Mouse (Mus musculus): ENCODE results near the gene Adck2. TPM values are rescaled to one million over a fixed set of nuclear protein-coding genes. Genes with fewer than 3 reads are reported as not detected.

Adck2 gene
- polyA plus RNA-seq, 1 experiment from 2014 or later = 41.8 TPM

DNA sequence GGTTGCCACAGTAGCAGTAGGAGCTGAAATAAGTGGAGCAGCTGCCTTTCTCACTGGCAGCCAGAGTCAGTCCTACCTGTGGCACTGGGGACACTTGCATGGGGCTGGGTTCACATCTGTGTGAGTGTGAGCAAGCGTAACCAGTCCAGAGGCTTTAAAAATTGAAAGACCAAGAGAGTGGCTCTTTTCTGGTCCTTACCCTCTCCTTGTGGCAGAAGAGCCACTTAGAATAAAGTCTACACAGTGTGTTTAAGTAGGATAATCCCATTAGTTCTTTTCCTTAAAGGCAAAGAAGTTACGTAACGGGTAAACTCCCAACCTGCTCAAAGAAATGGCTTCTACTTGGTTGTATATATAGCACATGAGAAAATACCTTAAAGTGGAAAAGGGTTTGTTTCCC lies 27.2 kb downstream of the Adck2 start:
- no peaks in the 10 kb centered on the region for H3K4me1 ChIP-seq (replicated peaks)
- H3K4me3 ChIP-seq (replicated peaks) = no peak overlapping the region
- peaks cover 48% of the 10 kb centered on the region for H3K36me3 ChIP-seq
- H3K9ac ChIP-seq (replicated peaks) = no peak overlapping the region
- H3K27ac ChIP-seq = no peak overlapping the region
- no peak for ATAC-seq
- 88% methylated on average over 3 of the region's 3 CpGs for WGBS
- H3K27me3 ChIP-seq = no peaks in the 10 kb centered on the region
- H3K4me2 ChIP-seq (replicated peaks) = no peak overlapping the region
- no peaks in the 10 kb centered on the region for H3K9me3 ChIP-seq

DNA sequence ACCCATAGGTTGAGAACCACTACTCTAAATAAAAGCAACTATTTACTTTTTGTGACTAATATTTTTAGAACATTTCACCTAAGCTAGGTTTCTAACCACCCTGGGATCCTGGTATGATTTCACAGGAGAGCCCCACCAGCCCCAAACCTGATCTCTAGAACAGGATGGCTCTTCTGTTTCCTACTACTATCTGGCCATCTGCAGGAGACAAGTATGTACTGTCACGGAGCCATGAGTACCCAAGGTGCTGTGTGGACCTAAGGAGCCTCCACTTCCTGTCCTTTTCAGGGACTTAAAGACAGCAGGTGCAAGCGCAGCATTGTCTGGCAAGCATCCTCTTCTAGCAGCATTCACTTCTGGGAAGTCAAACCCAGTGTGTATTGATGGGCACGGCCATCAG lies 28.2 kb downstream of the Adck2 start:
- Histone ChIP-seq H3K27me3 (no peaks in the 10 kb centered on the region), H3K9me3 (no peaks in the 10 kb centered on the region), H3K4me3 (replicated peaks) (no peak overlapping the region), H3K4me2 (replicated peaks) (no peak overlapping the region), H3K27ac (no peak overlapping the region), H3K36me3 (peaks cover 48% of the 10 kb centered on the region), H3K9ac (replicated peaks) (no peak overlapping the region), H3K4me1 (replicated peaks) (no peaks in the 10 kb centered on the region)
- WGBS = 92% methylated on average over 3 of the region's 3 CpGs
- ATAC-seq = no peak

DNA sequence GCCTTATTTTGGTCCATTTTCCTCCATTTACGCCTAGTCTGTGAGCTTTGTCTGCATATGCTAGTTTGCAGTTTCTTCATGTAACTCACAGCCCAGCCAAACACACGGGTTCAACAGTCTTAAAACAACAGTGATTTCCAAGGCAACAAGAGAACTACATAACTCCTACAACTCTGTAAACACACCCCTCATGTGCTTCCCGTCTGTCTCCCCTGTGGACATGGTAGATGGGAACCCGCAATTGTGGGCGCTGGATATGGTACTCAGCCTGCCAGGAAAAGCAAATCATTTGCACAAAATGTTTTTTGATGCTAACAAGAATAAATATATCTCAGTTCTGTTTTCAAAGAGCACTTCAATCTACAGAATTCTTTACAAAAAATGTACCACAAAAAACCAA lies 30.9 kb downstream of the Adck2 start:
- no peaks in the 10 kb centered on the region for H3K9me3 ChIP-seq
- H3K27ac ChIP-seq = no peak overlapping the region
- 87% methylated on average over 5 of the region's 5 CpGs for WGBS

DNA sequence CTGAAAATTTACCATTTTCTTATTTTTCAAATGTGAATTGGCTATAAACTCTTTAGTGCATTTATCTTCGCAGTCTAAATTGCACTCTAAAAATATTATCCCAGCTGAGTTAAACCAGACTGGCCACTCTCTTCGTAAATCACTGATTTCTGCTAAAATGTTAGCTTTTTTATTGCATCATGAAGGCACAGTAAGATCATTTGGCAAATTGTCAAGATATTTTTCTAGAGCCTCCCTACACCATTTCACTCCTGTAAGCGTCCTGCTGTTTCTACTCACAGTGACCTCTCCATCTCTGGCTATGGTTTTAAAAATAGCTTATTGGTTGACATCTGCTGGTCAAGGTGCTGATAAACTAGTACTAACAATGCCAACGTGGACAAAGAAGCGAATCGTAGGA lies 32.4 kb downstream of the Adck2 start:
- Histone ChIP-seq H3K9me3 (no peaks in the 10 kb centered on the region), H3K9ac (replicated peaks) (no peak overlapping the region), H3K27me3 (no peaks in the 10 kb centered on the region), H3K4me2 (replicated peaks) (no peak overlapping the region), H3K27ac (no peak overlapping the region), H3K4me1 (replicated peaks) (no peaks in the 10 kb centered on the region), H3K4me3 (replicated peaks) (no peak overlapping the region), H3K36me3 (peaks cover 23% of the 10 kb centered on the region)
- 95% methylated on average over 6 of the region's 6 CpGs for WGBS
- ATAC-seq = no peak

More for the DNA sequence above, 30.9 kb downstream of the Adck2 start:
- ATAC-seq = no peak
- Histone ChIP-seq H3K4me2 (replicated peaks) (no peak overlapping the region), H3K36me3 (peaks cover 33% of the 10 kb centered on the region), H3K27me3 (no peaks in the 10 kb centered on the region), H3K4me1 (replicated peaks) (no peaks in the 10 kb centered on the region), H3K4me3 (replicated peaks) (no peak overlapping the region), H3K9ac (replicated peaks) (no peak overlapping the region)

DNA sequence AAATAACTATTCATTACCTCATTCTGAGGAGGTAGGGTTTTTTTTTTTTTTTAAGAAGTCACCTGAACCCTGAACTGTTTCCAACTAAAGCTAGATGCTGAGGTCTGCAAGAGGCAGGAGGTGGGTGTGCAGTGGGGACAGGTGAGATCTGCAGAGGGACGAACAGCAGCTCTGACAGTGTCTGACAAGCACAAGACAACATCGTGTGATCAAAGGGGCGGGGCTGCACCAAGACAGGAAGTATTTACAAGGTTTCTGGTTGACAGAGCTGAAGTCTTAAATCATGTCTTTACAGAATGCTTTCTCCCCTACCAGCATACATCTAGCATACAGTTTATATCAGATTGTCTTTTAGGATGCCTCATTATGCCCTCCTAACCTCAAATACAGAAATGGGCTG lies 33.2 kb downstream of the Adck2 start:
- no peak for ATAC-seq
- peaks cover 24% of the 10 kb centered on the region for H3K36me3 ChIP-seq
- no peaks in the 10 kb centered on the region for H3K27me3 ChIP-seq
- no peak overlapping the region for H3K4me2 ChIP-seq (replicated peaks)
- no peak overlapping the region for H3K27ac ChIP-seq
- no peak overlapping the region for H3K4me3 ChIP-seq (replicated peaks)
- no peak overlapping the region for H3K9ac ChIP-seq (replicated peaks)
- 84% methylated on average over 3 of the region's 3 CpGs for WGBS
- no peaks in the 10 kb centered on the region for H3K4me1 ChIP-seq (replicated peaks)
- H3K9me3 ChIP-seq = no peaks in the 10 kb centered on the region

DNA sequence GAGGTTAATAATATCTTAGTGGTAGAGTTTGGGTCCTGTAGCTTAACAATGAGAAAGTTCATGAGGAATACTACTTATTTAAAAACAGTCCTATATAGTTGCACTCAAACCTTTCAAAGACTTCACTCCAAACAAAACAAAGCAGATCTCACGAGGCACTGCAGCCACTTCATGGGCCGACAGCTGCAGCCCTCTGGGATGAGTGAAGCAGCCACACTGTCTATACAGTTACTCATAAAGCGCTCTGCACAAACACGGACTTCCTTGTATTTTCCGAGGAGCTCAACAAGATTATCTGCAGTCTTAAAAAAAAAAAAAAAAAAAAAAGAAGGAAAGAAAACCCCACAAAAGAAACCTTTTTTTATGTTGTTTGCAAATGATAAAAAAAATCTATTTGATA lies 33.7 kb downstream of the Adck2 start:
- WGBS = 72% methylated on average over 5 of the region's 5 CpGs

DNA sequence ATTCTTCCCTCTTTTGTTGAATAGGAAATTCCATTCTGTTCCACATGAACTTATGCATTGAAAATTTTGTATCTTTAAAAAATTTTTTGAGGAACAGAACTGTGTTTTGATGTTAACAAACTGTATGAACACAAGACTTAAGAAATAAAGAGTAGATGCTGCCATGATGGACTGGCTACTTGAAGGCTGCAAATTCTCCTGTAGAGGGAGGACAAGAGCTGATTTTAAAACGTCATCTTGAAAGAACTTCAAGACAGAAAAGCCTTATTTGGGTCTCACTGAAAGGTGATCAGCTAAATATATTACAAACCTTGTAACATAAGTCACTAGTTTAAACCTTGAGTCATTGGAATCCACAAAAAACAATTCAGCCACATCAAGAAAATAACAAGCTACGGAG lies 36.5 kb downstream of the Adck2 start:
- Histone ChIP-seq H3K4me1 (replicated peaks) (no peaks in the 10 kb centered on the region), H3K4me3 (replicated peaks) (no peak overlapping the region), H3K27ac (no peak overlapping the region), H3K9ac (replicated peaks) (no peak overlapping the region), H3K4me2 (replicated peaks) (no peak overlapping the region), H3K9me3 (no peaks in the 10 kb centered on the region), H3K36me3 (peaks cover 33% of the 10 kb centered on the region), H3K27me3 (no peaks in the 10 kb centered on the region)
- 72% methylated on average over 2 of the region's 2 CpGs for WGBS
- ATAC-seq = no peak

More for the DNA sequence above, 33.7 kb downstream of the Adck2 start:
- Histone ChIP-seq H3K4me2 (replicated peaks) (no peak overlapping the region), H3K9me3 (no peaks in the 10 kb centered on the region), H3K9ac (replicated peaks) (no peak overlapping the region), H3K4me1 (replicated peaks) (no peaks in the 10 kb centered on the region), H3K4me3 (replicated peaks) (no peak overlapping the region), H3K27ac (no peak overlapping the region), H3K36me3 (peaks cover 24% of the 10 kb centered on the region), H3K27me3 (no peaks in the 10 kb centered on the region)
- no peak for ATAC-seq

DNA sequence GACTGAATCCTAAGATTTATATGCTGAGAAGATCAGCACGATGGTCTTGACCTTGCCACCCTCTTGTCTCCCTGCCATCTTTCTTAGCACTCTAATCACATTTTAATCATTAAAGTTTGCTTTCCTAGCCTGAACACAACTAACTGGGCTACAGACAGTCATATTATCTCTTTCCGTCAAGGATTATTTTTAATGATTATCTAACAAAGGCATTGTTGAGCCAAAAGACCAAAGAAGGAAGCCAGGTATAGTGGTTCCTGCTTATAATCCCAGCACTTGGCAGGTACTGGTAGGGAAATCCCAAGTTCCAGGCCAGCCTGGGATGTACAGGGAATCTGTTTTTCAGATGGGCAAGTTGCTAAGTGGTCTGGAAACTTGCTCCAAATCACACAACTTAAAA lies 37.6 kb downstream of the Adck2 start:
- ATAC-seq = no peak
- WGBS = 88% methylated on average over 2 of the region's 2 CpGs

More for the DNA sequence above, 37.6 kb downstream of the Adck2 start:
- H3K9ac ChIP-seq (replicated peaks) = no peak overlapping the region
- no peak overlapping the region for H3K4me2 ChIP-seq (replicated peaks)
- H3K4me3 ChIP-seq (replicated peaks) = no peak overlapping the region
- no peak overlapping the region for H3K27ac ChIP-seq
- H3K9me3 ChIP-seq = no peaks in the 10 kb centered on the region
- H3K27me3 ChIP-seq = no peaks in the 10 kb centered on the region
- H3K4me1 ChIP-seq (replicated peaks) = no peaks in the 10 kb centered on the region
- H3K36me3 ChIP-seq = peaks cover 39% of the 10 kb centered on the region

Other genes with a start within 250 kb of the Adck2 start
- gene Slc37a3, start 196.2 kb upstream of the Adck2 start, polyA plus RNA-seq (2015; fragmentation: Nextera tagmentation; extraction: Ambion mirVana) = 59.8 and 60.2 TPM in 2 replicates
- gene Rab19, start 192.7 kb upstream of the Adck2 start, polyA plus RNA-seq (2015; fragmentation: Nextera tagmentation; extraction: Ambion mirVana) = 0.23 and 0.34 TPM in 2 replicates
- 242 and 259 TPM in 2 replicates for gene Mkrn1, start 153.4 kb upstream of the Adck2 start, polyA plus RNA-seq (2015; fragmentation: Nextera tagmentation; extraction: Ambion mirVana)
- gene Dennd2a, start 16.0 kb upstream of the Adck2 start, polyA plus RNA-seq (2015; fragmentation: Nextera tagmentation; extraction: Ambion mirVana) = 32.3 and 38.5 TPM in 2 replicates
- gene Gm42420, start 11.9 kb downstream of the Adck2 start, polyA plus RNA-seq (2015; fragmentation: Nextera tagmentation; extraction: Ambion mirVana) = 0.85 and 1.6 TPM in 2 replicates
- gene Ndufb2, start 18.7 kb downstream of the Adck2 start, polyA plus RNA-seq (2015; fragmentation: Nextera tagmentation; extraction: Ambion mirVana) = 350 and 365 TPM in 2 replicates
- gene Braf, start 151.6 kb downstream of the Adck2 start, polyA plus RNA-seq (2015; fragmentation: Nextera tagmentation; extraction: Ambion mirVana) = 23.2 and 23.9 TPM in 2 replicates
- 208 and 229 TPM in 2 replicates for gene Mrps33, start 237.1 kb downstream of the Adck2 start, polyA plus RNA-seq (2015; fragmentation: Nextera tagmentation; extraction: Ambion mirVana)

Data from midbrain, embryonic 13.5 days (tissue).